15 mouse cellular contexts compared by ENCODE assay signal in the genomic region with DNA sequence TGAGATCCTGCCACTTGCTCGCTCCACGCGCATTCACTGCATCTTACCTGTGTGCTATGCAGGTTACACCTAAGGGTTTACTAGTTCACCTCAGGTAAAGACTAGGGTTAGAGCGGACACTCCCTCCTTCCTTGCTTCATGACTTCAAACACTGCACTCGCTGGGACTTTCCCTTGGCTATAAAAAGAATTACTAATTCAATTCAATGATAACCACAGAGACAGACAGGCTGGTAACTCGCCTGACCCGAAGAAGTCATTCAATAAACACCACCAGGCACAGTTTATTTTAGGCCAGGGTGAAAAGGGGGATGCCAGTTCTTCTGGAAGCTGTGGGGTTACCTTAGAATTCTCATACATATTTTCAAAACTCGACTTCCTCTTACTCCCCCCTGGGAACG.
DNase-seq lines count a peak whose midpoint lies in the region; ATAC-seq lines count a peak whose summit lies in the region.
"Had no signal": no experiment of that assay in that cellular context is flagged by ENCODE, and none has a peak within 500 bp of the region (broad histone marks: within the 10 kb centered on the region; RNA-seq: fewer than 3 reads in every experiment).

No protein-coding gene starts in this region.

- no peak overlapping the region for H3K4me3 ChIP-seq in lung, embryonic 16.5 days (ENCODE audit: low read length)
- H3K4me3 ChIP-seq in heart, embryonic 12.5 days: no peak overlapping the region
- H3K4me3 ChIP-seq: midbrain, embryonic 12.5 days had no signal

- no peaks in the 10 kb centered on the region for H3K9me3 ChIP-seq in lung, embryonic 16.5 days (ENCODE audit: control insufficient read depth, low read length)
- no peaks in the 10 kb centered on the region for H3K9me3 ChIP-seq in heart, embryonic 12.5 days (replicated peaks)
- H3K9me3 ChIP-seq: midbrain, embryonic 12.5 days had no signal

- DNase-seq in lung, postnatal 25 days (ENCODE audit: low spot score): no peak
- DNase-seq in MN1 (ENCODE audit: low spot score): peak; percentile 35
- peak; percentile 29 to 31 for DNase-seq in natural killer cell, adult 2 months (ENCODE audit: low spot score in 2 of 2)
- no peak for DNase-seq in adrenal gland, postnatal 25 days
- no peak for DNase-seq in kidney, postnatal 14 days
- DNase-seq: cerebellum, adult 11 months; cerebellum, postnatal 36 days; gastrocnemius, postnatal 36 days; kidney, adult 8-10 months; kidney, postnatal 4 days; lung, adult 2 months had no signal

- no peaks in the 10 kb centered on the region for H3K27me3 ChIP-seq in lung, embryonic 16.5 days (ENCODE audit: control insufficient read depth, insufficient read depth, low read depth, low read length)
- H3K27me3 ChIP-seq in heart, embryonic 12.5 days (replicated peaks): no peaks in the 10 kb centered on the region

- no peaks in the 10 kb centered on the region for H3K36me3 ChIP-seq in lung, embryonic 16.5 days (ENCODE audit: control insufficient read depth, insufficient read depth, low read length)
- H3K36me3 ChIP-seq in heart, embryonic 12.5 days: no peaks in the 10 kb centered on the region
- H3K36me3 ChIP-seq: midbrain, embryonic 12.5 days had no signal

- WGBS in lung, embryonic 16.5 days: 40% methylated on average over 9 of the region's 9 CpGs
- WGBS in heart, embryonic 12.5 days: 57% methylated on average over 9 of the region's 9 CpGs

- H3K27ac ChIP-seq in lung, embryonic 16.5 days (ENCODE audit: low read length): peak overlapping the region; percentile 51; the same call in 1 of the 2 replicates
- peak overlapping the region; percentile 13; the same call in 1 of the 2 replicates for H3K27ac ChIP-seq in heart, embryonic 12.5 days (ENCODE audit: poor library complexity, severe bottlenecking)
- H3K27ac ChIP-seq: midbrain, embryonic 12.5 days had no signal

- H3K4me2 ChIP-seq in lung, embryonic 16.5 days (ENCODE audit: low read depth, low read length): no peak overlapping the region
- H3K4me2 ChIP-seq in heart, embryonic 12.5 days: peak overlapping the region; percentile 2; the same call in 1 of the 2 replicates
- H3K4me2 ChIP-seq: midbrain, embryonic 12.5 days had no signal

- H3K4me1 ChIP-seq in lung, embryonic 16.5 days (replicated peaks; ENCODE audit: control insufficient read depth, insufficient read depth, low read length): peaks cover 37% of the 10 kb centered on the region
- H3K4me1 ChIP-seq in heart, embryonic 12.5 days (replicated peaks): peaks cover 42% of the 10 kb centered on the region

- no peak for ATAC-seq in lung, embryonic 16.5 days (ENCODE audit: low read depth)
- no peak for ATAC-seq in heart, embryonic 12.5 days (ENCODE audit: insufficient number of reproducible peaks, low FRiP score)
- ATAC-seq: hindbrain, embryonic 16.5 days had no signal

- H3K9ac ChIP-seq in lung, embryonic 16.5 days (ENCODE audit: low read length): no peak overlapping the region
- H3K9ac ChIP-seq in heart, embryonic 12.5 days: no peak overlapping the region
- H3K9ac ChIP-seq: midbrain, embryonic 12.5 days had no signal

Comparison
In these comparisons a context has a peak if more than half of its experiments do, and no peak if none do; other contexts are left out.
1. DNase-seq: peak in MN1 (single experiment) and natural killer cell, adult 2 months (2 of 2); none in lung, postnatal 25 days (single experiment), adrenal gland, postnatal 25 days (single experiment) and kidney, postnatal 14 days (single experiment).